Mouse (Mus musculus) left cerebral cortex, adult 18-20 months (tissue): Measurements from ENCODE around the gene D930007J09Rik. TPM values are rescaled to one million over a fixed set of nuclear protein-coding genes. Genes with fewer than 3 reads are reported as not detected.

Experiments
- DNase-seq, 2 experiments: peaks; one replicate each; pipeline ENCODE4 v3.0.0; 2021 to 2022; ENCODE audit warnings: low spot score in 2 of 2, mixed read lengths in 1 of 2
- total RNA-seq, 2 experiments: library from RNA; stranded (reverse); gene quantifications; 2 replicates each; pipeline ENCODE4 v1.2.3; 2021

Gene D930007J09Rik
- total RNA-seq, 2 experiments from 2014 or later = 1.4 TPM; not detected in 1

DNA sequence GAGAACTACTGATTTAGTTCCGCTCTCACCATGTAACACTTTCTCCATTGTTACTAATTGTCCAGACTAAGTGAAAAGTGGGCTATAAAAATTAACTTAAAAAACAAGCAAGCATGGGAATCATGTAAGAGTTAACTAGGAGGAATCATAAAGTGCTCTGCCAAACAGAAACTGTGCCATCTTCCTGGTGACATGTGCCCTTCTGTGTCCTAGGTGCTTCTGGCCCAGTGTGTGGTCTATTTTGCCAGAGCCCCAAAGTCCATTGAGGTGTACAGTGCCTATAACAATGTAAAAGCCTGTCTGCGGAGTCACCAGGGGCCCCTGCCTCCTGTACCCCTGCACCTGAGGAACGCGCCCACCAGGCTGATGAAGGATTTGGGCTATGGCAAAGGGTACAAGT, 19.0 kb upstream of the D930007J09Rik start:
- no peak for DNase-seq

DNA sequence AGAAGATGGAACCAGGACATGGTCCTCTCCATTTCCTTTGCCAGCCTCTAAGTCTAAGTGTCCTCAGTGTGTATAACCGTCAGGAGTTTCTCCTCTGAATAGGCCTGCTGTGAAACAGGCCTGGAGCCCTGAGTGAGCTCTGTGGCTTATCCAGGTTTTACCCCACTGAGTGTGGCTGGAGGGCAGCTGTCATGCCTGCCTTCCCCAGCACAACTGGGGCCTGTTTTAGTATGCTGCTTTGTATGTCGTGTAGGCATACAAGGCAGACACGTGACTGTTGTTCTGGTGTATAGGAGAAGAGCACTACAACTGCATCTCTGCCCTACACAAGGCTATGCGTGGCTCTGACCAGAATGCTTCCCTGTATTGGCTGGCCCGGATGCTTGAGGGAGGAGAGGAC, 17.3 kb upstream of the D930007J09Rik start:
- no peak for DNase-seq

DNA sequence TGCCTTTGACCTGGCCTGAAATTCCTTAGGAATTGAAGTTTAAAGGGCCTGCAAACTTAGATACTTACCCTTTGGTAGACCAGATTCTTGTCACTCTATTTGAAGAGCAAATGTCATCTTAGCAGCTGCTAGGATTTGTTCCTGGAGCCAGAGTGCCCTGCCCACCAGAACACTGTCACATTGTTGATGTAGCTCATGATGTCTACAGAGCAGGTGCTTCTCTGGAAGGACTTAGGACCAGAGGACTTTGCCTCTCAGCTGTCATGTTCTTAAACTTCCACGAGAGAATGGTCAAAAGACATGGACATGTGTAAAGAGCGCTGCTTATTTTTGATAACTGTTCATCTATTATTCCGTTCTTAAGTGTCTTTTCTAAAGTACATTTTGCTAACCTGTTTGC, 16.6 kb upstream of the D930007J09Rik start:
- no peak for DNase-seq

DNA sequence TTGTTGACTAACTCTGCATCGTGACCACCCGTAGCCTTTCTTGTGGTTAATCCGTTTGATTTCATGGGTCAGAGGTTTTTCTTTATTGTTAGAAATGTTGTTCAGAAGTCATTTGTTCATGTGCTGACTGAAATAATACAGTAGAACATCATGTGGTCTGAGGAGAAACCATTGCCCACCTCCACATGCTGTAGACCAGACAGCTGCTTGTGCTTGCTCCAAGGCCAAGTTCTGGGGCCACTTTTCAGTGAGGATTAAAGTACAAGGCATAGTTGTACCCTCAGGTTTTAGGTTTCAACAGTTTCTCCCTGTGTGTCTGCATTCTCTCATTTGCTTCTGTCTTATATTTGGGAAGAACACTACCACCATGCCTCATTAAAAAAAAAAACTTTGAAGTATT, 5.0 kb upstream of the D930007J09Rik start:
- no peak for DNase-seq

DNA sequence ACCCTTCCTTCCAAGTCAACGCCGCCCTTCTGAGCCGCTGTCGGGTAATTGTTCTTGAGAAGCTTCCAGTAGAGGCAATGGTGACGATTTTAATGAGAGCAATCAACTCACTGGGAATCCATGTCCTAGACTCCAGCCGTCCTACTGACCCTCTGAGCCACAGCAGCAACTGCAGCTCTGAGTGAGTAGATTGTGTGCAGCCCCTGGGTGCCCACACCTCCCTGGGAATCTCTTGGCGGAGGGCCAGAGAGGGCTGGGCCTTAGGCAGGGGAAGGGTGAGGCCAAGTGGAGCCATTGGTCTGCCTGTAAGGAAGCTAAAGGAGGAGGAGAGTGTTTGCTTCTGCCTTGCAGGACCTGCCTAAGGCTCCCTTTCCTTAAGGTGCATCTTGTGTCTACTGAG, 4.2 kb upstream of the D930007J09Rik start:
- DNase-seq = no peak

DNA sequence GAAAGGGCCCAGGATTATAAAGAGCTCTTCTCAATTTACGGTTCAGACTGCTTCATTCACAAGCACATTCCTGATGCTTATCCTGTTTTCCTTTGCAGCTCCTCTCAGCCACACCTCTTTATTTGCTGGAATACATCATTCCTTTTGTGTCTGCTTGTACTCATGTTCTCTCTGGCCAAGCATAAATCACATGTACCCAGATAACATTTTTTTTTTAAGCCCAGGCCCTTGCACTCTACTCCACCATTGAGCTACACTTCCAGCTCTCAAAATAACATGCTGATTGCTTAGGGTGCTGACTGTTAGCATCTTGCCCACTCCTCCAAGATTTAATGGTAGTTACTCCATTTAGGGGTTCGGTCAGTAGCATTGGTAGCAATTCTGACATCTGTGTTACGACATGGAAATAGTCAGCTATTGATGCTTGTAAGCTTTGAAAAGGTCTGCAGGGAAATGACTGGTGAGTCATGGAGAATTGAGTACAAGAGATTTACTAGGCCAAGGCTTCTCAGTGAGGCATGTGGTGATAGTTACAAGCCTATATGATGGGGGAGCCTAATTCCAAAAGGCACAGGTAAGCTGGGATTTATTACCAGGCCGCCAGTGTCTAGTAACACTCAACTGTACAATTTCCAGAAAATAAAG, 1.2 kb upstream of the D930007J09Rik start:
- no peak for DNase-seq

DNA sequence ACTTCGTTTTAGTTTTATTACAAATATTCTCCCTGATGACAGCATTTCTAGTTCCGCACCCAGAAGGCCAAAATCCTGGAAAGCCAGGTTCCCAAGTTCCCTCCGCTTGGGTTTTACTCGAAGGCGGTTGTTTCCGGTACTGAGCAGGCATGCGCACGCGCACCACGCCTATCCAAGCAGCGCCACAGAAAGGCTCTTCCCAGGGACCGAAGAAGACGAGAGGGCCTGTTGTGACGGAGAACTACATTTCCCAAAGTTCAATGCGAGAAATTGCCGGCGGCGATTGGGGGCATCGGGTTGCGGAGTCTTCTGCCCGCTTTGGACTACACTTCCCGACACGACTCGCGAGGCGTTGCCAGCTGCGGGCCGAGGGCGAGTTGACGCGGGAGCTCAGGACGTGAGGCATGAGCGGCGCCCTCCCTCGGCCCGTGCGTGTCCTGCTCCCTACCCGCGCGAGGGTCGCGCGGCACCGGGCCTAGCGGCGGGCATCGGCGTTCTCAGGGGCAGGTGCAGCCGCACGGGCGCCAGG, 892 bp downstream of the D930007J09Rik start, which contains the start of gene Wrnip1:
TSS of gene Wrnip1 (plus strand) at position 346 of the 529 bp plus-strand sequence.
- peak; percentile 95 to 98 for DNase-seq

DNA sequence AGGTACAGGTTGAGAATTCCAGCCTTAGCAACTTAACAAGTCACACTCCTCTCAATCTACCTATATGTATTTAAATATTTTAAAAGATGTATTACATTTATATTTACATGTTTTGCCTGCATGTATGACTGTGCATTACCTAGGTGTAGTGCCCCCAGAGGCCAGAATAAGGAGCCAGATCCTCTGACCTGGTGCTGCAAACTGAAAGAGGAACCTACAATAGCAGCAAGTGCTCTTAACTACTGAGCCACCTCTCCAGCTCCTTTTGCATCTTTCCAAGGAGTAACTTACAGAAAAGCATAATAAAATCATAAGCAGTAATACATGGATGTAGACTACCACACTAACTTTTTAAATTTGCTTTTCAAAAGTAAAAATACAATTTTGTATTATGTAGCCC, 1.8 kb downstream of the D930007J09Rik start:
- DNase-seq = no peak

DNA sequence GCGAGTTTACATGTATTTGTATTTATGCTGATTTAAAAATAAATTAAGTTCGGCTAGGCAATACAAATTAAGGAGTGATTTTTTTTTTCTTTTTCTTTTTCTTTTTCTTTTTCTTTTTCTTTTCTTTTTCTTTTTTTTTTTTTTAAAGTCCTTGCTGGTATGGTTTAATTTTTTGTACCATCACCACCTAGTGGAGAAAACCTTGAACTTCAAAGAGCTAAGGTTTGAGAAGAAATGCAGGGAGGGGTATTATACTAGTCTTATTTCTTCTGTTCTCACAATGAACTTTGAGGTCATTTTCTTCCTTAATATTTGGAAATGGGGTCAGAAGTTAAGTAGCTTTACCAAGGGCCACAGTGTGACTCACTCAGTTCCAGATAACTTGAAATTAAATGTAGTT, 3.5 kb downstream of the D930007J09Rik start:
- no peak for DNase-seq

DNA sequence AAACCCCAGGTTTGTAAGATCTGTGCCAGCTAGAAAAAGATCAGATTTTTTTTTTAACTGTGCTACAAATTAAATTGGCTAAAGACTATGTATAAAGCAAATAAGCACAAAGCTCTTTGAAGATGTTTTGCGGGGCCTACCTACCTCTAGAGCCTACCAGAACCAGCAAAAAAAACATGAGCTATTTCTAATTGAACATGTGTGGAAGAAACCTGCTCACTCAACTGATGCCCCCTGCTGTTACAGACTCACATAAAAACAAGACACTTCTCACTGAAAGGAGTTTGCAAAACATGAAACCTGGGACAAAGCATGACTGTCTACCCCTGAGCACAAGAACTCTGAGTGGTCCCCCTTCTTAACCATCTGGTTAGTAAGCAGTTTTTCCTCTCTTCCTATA, 5.6 kb downstream of the D930007J09Rik start:
- DNase-seq = no peak

DNA sequence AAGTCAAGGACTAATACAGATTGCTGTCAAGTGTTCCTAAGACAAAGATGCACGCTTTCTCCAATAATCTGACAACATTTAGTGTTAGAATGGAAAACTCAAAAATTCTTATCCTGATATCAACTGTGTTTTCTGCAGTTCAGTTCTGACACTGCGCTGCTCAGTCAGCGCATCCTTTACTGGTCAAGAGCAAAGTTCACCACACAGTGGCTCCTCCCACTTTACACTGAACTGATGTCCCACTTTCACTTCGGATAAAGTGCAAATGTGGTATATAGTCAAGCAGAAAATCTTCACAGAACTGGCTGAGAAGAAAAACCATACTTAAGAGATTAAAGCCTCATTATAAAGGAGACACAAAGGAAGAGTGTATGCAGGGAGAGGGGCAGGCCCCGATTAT, 7.5 kb downstream of the D930007J09Rik start:
- DNase-seq = no peak

DNA sequence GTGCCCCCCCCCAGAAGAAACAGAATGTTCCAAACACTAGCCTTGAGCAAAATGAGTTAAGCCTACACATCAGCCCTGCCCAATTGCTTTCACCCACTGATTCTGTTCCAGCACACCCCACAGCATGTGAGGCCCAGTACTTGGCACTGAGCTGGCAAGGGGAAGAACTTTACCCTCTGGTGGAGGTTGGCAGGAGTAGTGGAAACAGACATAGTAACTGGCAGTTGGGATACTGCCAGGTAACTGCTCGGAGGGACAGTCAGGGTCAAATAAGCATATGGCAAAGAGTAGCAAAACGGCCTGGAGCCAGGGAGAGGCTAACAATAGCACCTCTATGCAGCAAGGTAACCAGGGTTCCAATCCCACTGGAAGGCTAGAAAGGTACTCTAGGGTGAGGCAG, 8.0 kb downstream of the D930007J09Rik start:
- no peak for DNase-seq

DNA sequence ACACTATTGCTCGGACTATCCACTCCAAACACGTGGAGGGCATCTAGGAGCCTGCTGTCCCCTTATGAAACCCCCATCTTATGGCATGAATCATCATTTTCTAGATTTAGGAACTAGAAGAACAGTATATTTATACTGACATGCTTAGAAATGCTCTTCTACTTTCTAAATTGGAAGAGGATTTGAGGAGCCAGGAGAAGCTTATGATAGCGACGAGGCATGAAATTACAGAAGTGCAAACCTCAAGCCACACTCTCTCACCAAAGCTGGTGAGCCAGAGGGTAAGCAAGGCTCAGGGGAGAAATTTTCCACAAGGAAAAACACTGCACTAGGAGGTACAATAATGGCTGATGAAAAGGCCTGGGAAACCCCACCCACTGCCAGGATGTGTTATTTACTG, 12.9 kb downstream of the D930007J09Rik start:
- DNase-seq = no peak

DNA sequence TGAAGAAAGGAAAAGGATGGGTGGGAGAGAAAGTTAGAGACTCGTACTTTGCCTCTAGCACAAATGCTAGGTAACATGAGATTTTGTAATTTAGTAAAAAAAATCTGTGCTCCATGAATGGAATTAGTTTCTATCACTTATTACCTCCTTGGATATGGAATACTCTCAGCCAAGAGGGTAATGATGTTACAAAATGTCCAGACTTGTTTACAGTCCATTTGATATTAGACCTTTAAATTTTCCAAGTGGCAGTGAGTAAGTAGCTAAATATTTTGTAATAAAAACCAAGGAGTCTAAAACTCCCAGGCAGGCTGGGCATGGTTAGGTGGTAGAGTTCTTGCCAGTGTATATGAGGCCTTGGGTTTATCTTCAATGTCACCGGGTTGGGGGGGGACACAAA, 15.1 kb downstream of the D930007J09Rik start:
- DNase-seq = no peak

DNA sequence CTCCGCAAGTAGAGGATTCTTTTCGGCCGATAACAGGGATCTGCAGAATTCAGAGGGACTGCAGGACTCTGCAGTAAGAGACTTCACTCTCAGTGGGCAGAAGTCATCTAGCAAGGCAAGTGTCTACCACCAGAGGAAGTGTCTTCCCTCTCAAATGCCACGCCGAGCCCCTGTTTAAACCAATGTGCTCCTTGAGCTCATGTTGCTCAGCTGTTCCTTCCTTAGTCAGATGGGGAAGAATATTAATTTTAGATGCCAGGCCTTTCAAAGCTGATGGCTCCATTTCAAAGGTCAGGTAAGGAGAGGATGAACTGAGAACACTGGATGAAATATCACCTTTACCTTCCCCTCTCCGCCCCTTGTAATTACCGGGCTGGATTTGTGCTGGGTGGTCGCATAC, 18.8 kb downstream of the D930007J09Rik start, which contains the start of gene Mylk4:
TSS of gene Mylk4 (minus strand) at position 139 of the 400 bp plus-strand sequence.
- DNase-seq = no peak

DNA sequence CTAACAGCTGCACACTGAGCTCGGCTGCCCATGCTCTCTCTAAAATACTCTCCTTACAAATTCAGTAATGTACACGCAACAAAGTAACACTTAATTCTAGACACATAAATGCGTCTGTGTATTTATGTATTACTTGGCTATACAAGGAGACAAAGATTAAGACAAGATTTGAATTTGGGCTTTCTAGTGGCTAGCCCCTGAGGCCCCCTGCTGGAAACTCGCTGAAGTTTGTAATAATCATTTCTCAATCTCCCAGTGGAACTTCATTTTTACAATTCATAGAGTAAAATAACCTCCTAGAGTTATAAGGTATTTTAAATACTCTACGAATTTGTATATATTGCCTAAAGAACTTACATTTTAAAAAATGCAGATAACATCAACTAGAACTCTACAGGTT, 19.6 kb downstream of the D930007J09Rik start:
- no peak for DNase-seq

DNA sequence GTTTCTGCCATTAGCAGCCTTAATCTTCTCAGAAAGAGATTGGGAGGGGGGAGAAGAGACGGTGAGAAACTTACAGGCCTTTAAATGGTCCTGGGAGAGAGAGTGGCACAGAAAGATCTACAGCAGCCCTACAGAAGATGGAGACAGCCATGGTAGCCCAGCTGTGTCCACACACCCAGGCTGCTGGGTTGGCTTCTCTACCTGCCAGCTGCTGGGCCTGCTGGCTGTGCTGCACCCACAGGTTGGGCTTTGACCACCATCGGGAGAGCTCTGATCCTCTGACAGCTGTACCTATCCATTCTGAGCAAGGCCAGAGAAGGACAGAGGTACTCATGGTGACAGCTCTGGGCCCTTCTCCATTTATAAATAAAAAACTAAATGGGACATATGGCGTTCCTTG, 23.8 kb downstream of the D930007J09Rik start:
- DNase-seq = no peak

DNA sequence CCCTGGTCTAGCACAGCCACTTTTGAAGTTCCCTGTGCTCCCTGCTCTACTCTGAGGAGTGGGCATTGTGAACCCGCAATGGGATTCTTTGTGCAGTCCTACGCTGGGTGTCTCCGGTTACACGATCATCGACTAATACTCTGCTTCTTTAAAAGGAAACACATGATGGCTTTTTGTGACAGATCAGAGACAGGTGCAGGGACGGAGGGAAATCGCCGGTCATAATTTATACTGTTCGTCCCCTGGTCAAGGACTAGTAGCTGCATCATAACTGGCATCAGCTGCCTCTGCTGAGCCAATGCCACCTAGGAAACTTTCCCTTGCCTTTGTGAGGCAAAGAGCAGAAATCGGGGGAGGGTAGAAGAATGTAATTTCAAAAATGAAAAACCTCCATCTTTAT, 26.3 kb downstream of the D930007J09Rik start:
- DNase-seq = no peak

DNA sequence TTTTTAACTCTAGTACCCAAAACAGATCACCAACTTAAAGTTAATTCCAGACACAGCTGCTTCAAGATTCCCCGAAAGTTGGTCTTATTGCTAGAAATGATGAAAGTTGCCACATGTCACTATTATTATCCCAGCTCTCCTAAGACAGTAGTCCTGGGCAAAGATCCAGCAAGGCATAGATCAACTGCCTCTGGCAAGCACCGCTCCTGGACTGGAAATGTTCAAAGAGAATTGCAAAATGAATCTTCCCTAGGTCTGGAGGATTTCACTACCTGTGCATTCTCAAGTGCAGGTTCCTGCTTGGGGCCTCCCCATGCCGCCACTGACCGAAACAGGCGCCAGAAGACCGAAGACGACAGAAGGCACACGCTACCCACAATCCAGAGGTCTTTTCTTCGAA, 26.8 kb downstream of the D930007J09Rik start:
- peak in 1 of 2 experiments; percentile 17 for DNase-seq

DNA sequence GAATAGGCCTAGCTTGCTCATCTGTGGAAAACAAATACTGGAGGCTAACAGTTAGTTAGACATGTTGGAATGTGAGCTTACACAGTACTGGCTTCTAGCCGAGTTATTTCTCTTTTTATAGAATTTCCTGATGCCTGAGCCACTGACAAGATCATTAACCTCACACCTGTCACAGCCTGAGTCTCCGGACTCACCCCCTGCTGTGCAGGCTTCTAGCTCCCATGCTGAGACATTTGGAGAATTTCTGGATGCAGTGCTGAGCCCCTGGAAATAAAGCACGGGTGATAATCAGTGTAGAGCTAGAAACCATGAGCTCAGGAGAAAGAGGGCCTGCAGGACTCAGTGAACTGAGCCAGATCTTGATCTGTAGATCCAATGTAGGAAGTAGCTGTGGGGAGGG, 32.7 kb downstream of the D930007J09Rik start:
- no peak for DNase-seq

DNA sequence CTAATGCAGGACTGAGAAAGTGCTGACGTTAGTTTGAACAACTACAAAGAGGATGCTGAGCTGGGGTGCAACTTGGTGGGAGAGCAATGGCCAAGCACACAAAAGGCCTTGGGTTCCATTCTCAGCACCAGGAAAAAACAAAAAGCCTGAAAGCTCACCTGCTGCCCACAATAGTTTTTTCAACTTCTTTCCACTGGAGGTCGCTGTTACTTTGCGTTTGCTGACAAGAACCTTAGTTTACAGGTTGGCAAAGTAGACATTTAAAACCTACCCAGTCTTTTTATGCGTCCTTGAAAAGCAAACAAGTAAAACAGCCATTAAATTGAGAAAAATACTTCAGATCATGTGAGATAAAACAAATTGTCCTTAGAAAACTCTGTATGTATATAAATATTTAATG, 34.5 kb downstream of the D930007J09Rik start:
- DNase-seq = peak; percentile 41 to 57

DNA sequence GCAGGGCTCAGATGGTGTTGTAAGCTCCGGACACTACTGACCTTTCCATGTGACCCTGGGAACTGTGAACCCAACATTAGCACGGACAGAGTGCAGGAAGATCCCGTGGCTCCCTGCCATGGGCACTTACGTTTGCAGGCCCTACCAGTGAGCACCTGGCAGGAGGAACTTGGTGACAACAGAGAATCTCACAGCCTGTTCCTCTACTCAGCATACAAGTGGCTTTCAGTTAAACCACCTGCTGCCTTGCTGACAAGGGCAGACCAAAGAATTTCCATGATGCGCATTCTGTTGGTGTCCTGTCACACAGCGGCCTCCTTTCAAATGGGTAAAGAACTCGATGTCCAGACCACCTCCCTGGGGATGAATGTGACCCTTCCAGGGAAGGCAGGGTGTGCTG, 38.2 kb downstream of the D930007J09Rik start:
- no peak for DNase-seq

DNA sequence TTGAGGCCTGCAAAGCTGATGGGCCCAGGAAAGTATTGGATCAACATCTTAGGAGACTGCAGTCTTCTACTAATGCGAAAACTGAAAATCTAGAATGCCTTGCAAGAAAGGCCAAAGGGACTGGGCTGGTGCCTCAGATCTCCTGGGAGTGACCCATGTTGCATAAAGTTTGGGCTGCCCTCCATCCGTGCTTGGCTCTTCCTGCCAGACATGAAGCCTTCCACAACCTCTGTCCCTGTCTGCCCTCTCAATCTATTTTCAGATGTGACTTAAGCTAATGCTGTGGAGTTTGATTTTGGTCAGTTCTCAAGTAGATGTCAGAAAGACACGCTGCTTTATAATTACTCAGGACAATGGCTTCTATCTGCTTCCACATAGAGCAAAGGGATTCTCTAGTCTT, 39.5 kb downstream of the D930007J09Rik start:
- no peak for DNase-seq
